Mouse (Mus musculus) Patski (cell line): ENCODE measurements around the gene Nav2. TPM values are rescaled to one million over a fixed set of nuclear protein-coding genes. Genes with fewer than 3 reads are reported as not detected.

Source experiments
- ATAC-seq: fragments of 100-300 bp; one replicate; pipeline ENCODE4 v1.8.0; 2021
- CTCF ChIA-PET: fragments of 350-600 bp; sonication (Branson Sonifier 250); formaldehyde crosslinking; loops from one replicate; lab custom pipeline; 2022; ENCODE audit warnings: inconsistent platforms; lab: Charles Lee
- POLR2A ChIA-PET: fragments of 350-600 bp; sonication (Branson Sonifier 250); formaldehyde crosslinking; loops from one replicate; lab custom pipeline; 2022; ENCODE audit warnings: antibody characterized with exemption, inconsistent platforms; lab: Charles Lee
- DNase-seq: peaks from one replicate; pipeline ENCODE4 v3.0.0-alpha.2; 2011; ENCODE audit warnings: low read depth, low spot score
- H3K27me3 ChIP-seq: fragments of 371-371 bp; one replicate; pipeline ENCODE4 v1.5.1; 2021
- CTCF ChIP-seq: fragments of 100-300 bp; IDR thresholded peaks from one replicate; pipeline ENCODE4 v1.5.1; 2021
- in situ Hi-C: fragments of 300-500 bp; cut with MboI; formaldehyde crosslinking; loops from 3 replicates; pipeline ENCODE4 v1.11.1; 2018; ENCODE audit warnings: low pct_unique_long_range_greater_than_20kb, mixed read lengths
- polyA plus RNA-seq: library from polyadenylated mRNA; unstranded; gene quantifications from one replicate; pipeline ENCODE4 v1.2.3, GENCODE M21; 2021

The Nav2 gene
- polyA plus RNA-seq, 1 experiment from 2014 or later = 13.3 TPM

DNA sequence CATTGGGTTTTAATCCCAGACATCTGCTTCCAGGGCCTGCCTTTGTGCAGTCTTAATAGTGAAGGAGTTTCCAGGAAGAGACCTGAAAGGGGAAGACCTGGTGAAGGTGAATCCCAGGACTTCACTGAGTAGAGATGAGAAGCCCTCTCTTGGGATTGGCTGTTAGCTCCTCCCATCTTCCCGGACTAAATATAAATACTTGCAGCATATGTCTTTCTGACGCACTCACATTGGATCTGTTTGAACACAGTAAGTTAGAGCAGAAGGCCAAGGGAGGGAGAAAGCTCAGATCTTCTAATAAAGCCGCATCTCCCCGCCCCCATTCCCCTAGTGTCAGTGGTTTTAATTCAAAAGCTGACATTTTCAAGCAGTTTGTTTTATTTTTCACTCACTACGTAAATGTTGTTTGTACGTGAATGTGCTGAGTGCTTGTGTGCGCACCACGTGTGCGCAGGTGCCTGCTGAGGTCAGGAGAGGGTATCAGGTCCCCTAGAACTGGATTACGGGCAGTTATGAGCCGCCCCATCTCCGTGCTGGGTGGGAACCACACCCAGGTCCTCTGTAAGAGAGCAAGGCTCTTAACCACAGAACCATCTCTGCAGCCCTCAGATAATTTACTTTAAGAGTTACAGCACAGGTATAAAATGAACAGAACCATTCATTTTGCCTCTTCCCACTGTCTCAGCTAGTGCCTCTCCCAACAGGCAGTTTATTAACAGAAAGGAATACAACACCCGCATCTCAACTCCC is 365.6 kb downstream of the Nav2 start:
- CTCF ChIA-PET = interaction anchor here (0.8 to 13.5 kb wide), 11 partner anchors 13 to 148 kb away, joined by 3 to 225 read pairs (median 5); no protein-coding TSS in a partner anchor
- POLR2A ChIA-PET = no interaction called here
- in situ Hi-C loops = loop anchor here (5.0 to 25.0 kb wide), 4 partner anchors 142 to 512 kb away; partner anchors contain the start of gene E2f8
- TF ChIP-seq CTCF = no peak
- DNase-seq (no peak), ATAC-seq (no peak)
- H3K27me3 ChIP-seq = no peaks in the 10 kb centered on the region

DNA sequence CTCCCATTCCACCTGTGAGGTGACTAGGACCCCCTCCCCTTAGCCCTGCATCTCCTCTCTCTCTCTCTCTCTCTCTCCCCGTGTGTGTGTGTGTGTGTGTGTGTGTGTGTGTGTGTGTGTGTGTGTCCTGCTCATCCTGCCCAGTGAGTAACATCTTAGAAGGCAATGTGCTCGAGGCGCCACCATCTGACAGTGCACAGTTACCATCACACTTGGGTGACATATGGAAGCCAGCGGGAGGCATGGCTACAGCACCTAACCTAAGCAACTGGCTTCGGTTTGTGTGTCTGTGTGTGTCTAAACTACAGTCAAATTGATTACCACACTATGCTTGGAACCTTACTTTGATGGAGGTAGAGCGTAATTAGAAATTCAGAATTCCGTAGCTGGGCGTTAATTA is 366.2 kb downstream of the Nav2 start:
- CTCF ChIA-PET = interaction anchor here (0.7 to 13.5 kb wide), 10 partner anchors 9 to 148 kb away, joined by 3 to 225 read pairs (median 3); no protein-coding TSS in a partner anchor
- POLR2A ChIA-PET = no interaction called here
- H3K27me3 ChIP-seq = no peaks in the 10 kb centered on the region
- TF ChIP-seq CTCF = no peak
- no peak for ATAC-seq
- no peak for DNase-seq
- in situ Hi-C loops = loop anchor here (5.0 to 25.0 kb wide), 4 partner anchors 142 to 512 kb away; partner anchors contain the start of gene E2f8

DNA sequence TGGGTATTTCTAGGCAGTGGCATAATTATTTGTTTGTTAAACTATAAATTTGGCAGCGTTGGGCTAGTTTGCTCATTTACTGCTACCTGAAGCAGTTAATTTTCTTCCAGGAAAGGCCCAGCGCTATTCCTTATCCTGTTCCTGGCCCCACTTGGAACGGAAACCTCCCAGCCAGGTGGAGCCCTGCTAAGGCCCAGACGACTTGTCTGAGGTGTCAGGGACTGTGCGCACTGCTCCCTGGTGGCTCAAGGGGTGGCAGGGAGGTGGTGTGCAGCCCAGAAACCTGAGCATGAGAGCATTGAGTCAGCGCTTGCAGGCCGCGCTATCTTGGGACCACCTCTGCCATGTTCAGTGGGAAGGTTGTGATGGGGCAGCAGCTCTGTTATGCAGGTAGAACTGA is 367.6 kb downstream of the Nav2 start:
- TF ChIP-seq CTCF = no peak
- CTCF ChIA-PET = interaction anchor here (13.5 kb wide), 1 partner anchor 24 kb away, joined by 225 read pairs; no protein-coding TSS in a partner anchor
- ATAC-seq = no peak

DNA sequence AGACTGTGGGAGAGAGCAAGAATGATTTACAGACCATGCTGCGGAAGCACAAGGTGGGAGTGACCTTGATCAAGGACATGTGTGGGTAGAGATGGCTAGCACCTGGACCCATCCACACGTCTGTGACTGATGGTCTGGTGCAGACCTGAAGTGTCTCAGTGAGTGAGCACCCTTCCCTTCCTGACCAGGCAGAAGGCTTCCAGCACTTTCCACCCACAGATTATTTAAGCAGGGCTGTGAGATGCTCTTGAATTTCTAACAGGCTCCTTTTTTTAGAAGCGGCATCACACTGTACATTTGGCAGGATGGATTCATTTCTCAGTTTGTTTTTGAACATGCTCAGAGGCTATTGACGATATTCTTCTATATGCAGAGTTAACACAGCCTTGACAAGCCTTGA is 369.2 kb downstream of the Nav2 start:
- H3K27me3 ChIP-seq = no peaks in the 10 kb centered on the region
- in situ Hi-C loops = no loop called here
- POLR2A ChIA-PET = no interaction called here
- CTCF ChIA-PET = interaction anchor here (0.7 to 1.6 kb wide), 3 partner anchors 19 to 179 kb away, joined by 3 to 9 read pairs (median 3); no protein-coding TSS in a partner anchor
- no peak for TF ChIP-seq CTCF
- no peak for ATAC-seq
- DNase-seq = no peak

More for the DNA sequence above, 367.6 kb downstream of the Nav2 start:
- no peaks in the 10 kb centered on the region for H3K27me3 ChIP-seq
- in situ Hi-C loops = no loop called here
- POLR2A ChIA-PET = no interaction called here
- no peak for DNase-seq

DNA sequence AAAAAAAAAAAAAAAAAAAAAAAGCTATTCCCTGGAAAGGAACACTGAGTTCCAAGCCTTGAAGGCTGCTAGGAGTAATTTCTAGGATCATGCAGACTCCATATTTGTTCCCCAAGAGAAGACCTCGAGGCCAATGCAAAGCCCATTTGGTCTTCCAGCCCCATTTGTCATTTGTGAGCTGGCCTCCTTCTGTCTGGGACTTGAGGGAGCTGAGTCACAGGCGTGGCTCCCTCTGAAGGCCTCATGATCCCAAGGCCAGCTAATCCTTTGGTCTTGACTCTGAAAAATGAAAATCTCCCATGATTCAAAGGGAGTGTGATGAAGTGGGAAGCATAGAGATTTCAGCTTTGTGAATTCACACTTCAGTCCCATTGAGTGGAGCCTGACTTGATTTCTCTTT is 370.0 kb downstream of the Nav2 start:
- ChIA-PET POLR2A (no interaction called here), CTCF (interaction anchor here (0.7 to 1.6 kb wide), 4 partner anchors 18 to 178 kb away, joined by 3 to 9 read pairs (median 3); no protein-coding TSS in a partner anchor)
- H3K27me3 ChIP-seq = no peaks in the 10 kb centered on the region
- no peak for TF ChIP-seq CTCF
- in situ Hi-C loops = no loop called here
- no peak for ATAC-seq
- no peak for DNase-seq

DNA sequence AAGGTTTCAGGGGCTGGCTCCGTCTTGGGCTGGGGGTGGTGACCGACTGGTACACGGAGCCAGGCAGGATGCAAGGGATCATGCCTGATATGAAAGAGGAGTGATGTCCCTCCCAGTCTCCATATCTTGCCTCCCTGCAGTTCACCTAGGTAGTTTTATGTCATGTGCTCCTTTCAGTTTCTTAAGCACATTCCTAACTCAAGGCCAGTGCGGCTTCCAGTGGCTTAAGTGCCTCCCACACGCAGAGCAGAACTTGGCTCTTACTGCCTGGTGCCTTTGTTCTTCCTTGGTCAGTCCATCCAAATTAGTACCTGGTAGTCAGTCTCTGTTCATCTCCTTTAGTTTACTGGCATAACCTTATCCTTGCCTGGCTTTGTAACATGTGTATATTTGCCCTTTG is 371.9 kb downstream of the Nav2 start:
- DNase-seq (no peak), ATAC-seq (no peak)
- TF ChIP-seq CTCF = no peak
- no peaks in the 10 kb centered on the region for H3K27me3 ChIP-seq
- in situ Hi-C loops = no loop called here
- POLR2A ChIA-PET = no interaction called here
- CTCF ChIA-PET = interaction anchor here (1.8 kb wide), 1 partner anchor 8 kb away, joined by 9 read pairs; no protein-coding TSS in a partner anchor

DNA sequence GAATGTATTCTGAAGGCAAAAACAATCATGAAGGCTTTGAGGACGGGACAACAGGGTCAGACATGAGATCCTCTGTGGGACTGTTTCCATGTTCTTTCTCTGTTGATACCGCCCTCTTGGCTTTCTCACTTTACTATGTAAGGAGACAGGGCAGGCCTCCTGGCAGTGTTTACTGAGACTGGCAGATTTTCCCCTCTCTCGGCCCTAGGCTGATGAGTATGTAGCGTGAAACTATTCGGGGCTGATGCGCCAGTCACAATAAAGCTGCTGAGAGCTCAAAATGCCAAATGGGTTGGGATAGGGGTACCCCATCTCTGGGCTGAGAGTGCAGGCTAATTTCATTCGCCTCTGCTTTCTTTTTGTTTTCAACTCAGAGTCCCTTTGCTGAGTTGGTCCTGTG is 373.9 kb downstream of the Nav2 start:
- ChIA-PET POLR2A (no interaction called here), CTCF (interaction anchor here (1.5 to 1.8 kb wide), 3 partner anchors 10 to 32 kb away, joined by 3 to 9 read pairs (median 4); no protein-coding TSS in a partner anchor)
- no peaks in the 10 kb centered on the region for H3K27me3 ChIP-seq
- no peak for ATAC-seq
- in situ Hi-C loops = no loop called here
- no peak for TF ChIP-seq CTCF
- no peak for DNase-seq

DNA sequence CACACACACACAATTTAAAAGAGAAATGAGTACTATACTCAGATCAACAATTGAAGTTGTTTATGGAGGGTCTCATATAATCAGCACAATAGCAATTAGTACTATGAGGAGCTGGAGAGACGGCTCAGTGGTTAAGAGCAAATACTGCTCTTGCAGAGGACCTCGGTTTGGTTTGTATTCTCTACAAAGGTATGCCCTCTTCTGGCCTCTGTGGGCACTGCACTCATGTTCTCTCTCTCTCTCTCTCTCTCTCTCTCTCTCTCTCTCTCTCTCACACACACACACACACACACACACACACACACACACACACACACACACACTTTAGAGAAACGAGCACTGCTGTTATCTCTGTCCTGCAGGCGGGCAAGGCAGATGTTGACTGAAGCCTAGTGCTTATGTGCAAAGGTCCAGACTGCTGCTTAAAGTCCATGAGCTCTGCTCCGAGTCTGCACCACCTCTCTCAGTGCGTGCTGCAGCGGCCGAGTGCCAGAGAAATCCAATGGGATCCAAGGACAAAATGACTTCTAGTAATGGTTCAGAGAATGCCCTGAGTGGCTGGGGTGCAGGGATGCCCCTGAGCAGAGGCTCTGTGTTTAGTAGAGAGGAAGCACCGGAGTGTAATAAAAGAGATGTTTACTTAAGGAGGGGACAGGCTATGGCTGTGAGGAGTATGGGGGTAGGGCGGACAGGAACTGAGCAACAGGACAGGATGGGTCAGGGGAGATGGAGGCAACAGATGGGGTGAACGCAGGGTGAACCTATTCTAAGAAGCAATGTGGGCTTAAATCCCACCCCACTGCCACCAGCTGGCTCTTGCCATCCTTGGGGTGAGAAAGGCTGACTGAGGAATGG is 375.2 kb downstream of the Nav2 start:
- ATAC-seq (no peak), DNase-seq (no peak)
- H3K27me3 ChIP-seq = no peaks in the 10 kb centered on the region
- POLR2A ChIA-PET = interaction anchor here (0.6 kb wide), 1 partner anchor 105 kb away, joined by 3 read pairs; no protein-coding TSS in a partner anchor
- TF ChIP-seq CTCF = no peak
- CTCF ChIA-PET = interaction anchor here (1.0 kb wide), 2 partner anchors 14 to 158 kb away, joined by 3 read pairs; no protein-coding TSS in a partner anchor
- in situ Hi-C loops = no loop called here

DNA sequence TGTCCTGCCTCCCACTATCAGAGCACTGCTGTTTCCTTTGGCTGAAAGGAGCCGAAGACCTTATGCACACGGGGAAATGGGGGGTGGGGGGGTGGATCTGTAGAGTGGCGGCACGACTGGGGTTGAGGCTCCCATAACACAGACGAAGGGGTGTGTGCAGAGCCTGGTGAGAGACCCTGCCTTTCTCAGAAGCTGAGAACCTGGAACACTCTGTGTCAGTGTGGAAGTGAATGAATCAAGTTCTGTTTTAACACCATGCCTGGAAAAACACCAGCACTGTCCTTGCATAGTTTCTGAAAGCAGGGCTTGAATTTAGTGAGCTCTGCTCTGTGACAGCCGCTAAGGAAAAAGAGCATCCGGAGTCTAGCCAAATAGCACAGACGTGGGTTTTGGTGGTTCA is 379.7 kb downstream of the Nav2 start:
- in situ Hi-C loops = no loop called here
- ChIA-PET POLR2A (no interaction called here), CTCF (interaction anchor here (0.8 to 2.1 kb wide), 2 partner anchors 13 to 15 kb away, joined by 3 to 7 read pairs; no protein-coding TSS in a partner anchor)
- no peaks in the 10 kb centered on the region for H3K27me3 ChIP-seq
- TF ChIP-seq CTCF = no peak
- DNase-seq = no peak
- ATAC-seq = no peak

DNA sequence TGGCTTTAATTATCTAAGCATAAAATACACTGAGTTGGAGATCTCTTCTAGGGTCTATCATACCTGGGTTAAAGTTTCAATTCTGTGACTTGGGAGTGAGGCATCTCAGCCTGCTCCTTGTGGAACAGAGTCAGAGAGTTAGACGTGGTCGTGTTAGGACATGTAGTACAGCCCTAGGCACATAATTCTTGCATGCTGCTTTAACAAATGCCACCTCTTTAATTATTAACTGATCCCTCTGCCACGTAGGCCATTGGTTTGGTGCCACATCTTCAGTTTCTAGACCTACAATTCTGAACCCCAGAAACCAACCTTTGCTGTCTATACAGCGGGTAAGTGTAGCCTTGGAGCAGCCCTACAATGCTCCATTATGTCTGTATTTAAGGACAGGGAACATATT is 381.8 kb downstream of the Nav2 start:
- ATAC-seq (peak; percentile 54), DNase-seq (no peak)
- POLR2A ChIA-PET = no interaction called here
- CTCF ChIA-PET = interaction anchor here (3.8 kb wide), 1 partner anchor 17 kb away, joined by 13 read pairs; no protein-coding TSS in a partner anchor
- H3K27me3 ChIP-seq = no peaks in the 10 kb centered on the region
- in situ Hi-C loops = no loop called here
- no peak for TF ChIP-seq CTCF
